Mouse (Mus musculus): ENCODE data around the gene Olfr1253. TPM values are rescaled to one million over a fixed set of nuclear protein-coding genes. Genes with fewer than 3 reads are reported as not detected.

The Olfr1253 gene
- total RNA-seq (2022) = not detected

DNA sequence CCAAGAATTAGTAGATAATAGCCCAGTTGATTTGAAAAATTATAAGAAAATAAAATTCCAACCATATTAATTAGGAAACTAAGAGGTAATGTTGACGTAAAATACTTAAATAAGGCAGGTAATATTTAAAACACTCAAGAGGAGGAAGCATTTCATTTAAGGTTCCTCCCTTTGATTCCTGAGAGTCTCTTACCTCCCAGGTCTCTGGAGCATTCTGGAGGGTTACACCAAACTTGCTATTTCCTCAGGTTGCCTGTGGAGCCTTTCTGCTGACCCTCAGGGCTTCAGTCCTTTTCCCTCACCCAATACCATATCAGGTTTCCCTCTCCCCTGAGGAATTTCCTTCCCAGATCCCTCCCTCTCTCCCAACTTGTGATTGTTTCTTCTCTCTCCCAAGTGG, at the start of gene Olfr1253:
Olfr1253 (minus strand) TSS at position 101 of the 400 bp plus-strand sequence.
- no peak for DNase-seq (ENCODE audit: low spot score in 2 of 2)

DNA sequence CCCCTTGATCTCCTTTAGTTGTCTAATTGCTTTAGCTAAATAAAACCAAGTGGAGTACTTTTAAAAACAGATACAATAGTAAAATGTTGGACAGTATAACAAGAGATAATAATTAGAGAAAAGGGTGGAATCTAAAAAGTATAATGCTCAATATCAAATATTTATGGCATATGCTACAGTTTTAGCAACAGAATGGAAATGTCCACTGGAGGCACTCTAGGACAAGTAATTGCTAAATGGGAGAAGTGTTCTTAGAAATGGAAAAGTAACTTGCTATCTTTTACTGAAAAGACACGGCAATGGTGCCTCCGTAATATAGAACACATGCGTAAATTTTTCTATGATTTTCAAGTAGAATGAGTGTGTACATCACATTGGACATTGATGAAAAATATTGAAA, 42.7 kb upstream of the Olfr1253 start:
- DNase-seq (ENCODE audit: low spot score in 2 of 2) = no peak

DNA sequence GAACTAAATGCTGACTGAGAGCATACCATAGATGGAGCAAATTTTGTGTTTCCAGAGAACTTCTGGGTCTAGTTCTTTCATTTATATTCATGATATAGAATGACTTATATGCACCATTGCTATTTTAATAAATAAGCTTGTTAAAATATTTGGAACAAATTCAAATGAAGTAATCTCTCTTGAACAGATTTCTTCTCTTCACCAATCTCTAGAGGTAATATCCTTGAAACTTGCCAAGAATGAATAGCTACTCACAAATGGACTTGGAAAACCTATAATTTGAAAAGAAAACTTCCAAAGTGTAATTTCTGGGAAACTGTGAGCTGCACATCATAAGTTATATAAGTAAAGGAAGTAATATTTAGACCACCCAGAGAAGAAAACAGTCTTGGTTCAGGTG, 36.6 kb upstream of the Olfr1253 start, which contains the start of gene Olfr1254:
Olfr1254 (minus strand) TSS at position 101 of the 400 bp plus-strand sequence.
- DNase-seq (ENCODE audit: low spot score in 2 of 2) = no peak

DNA sequence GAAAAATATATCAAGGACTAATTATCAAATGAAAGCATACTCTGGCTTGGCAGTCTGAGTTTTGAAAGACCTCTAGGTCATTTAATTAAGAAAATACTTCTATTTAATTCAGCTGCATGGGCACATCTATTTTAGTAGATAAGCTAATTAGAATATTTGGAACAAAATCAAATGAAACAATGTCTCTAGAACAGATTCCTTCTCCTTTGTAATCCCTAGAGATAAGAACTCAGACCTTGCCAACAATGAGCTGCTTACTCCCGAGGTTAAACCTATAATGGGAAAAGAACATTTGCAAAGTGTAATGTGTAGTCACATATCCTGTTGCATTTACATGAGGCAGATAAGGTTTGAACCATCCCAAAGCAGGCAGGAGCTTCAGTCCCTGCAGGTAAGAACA, 32.0 kb downstream of the Olfr1253 start, which contains the start of gene Olfr1252:
Olfr1252 (minus strand) TSS at position 101 of the 400 bp plus-strand sequence.
- DNase-seq (ENCODE audit: low spot score in 2 of 2) = no peak

Other genes starting within 250 kb of the Olfr1253 start
- not detected for gene Olfr1243, start 225.6 kb downstream of the Olfr1253 start, total RNA-seq (2022)
- not detected for gene Olfr1245, start 178.6 kb downstream of the Olfr1253 start, total RNA-seq (2022)
- gene Olfr1246, start 163.9 kb downstream of the Olfr1253 start, total RNA-seq (2022) = not detected
- gene Olfr1247, start 143.0 kb downstream of the Olfr1253 start, total RNA-seq (2022) = under 1 TPM in 1 of 4 experiments, not detected in 3; 0.09 TPM
- not detected for gene Olfr1248, start 138.8 kb downstream of the Olfr1253 start, total RNA-seq (2022)
- not detected for gene Olfr1249, start 122.1 kb downstream of the Olfr1253 start, total RNA-seq (2022)
- not detected for gene Olfr1250, start 95.6 kb downstream of the Olfr1253 start, total RNA-seq (2022)
- not detected for gene Olfr1251, start 85.2 kb downstream of the Olfr1253 start, total RNA-seq (2022)
- not detected for gene Olfr1252, start 32.1 kb downstream of the Olfr1253 start, total RNA-seq (2022)
- not detected for gene Olfr1254, start 36.5 kb upstream of the Olfr1253 start, total RNA-seq (2022)
- not detected for gene Olfr1255, start 55.0 kb upstream of the Olfr1253 start, total RNA-seq (2022)
- not detected for gene Olfr1256, start 84.5 kb upstream of the Olfr1253 start, total RNA-seq (2022)
- gene Olfr48, start 91.1 kb upstream of the Olfr1253 start, total RNA-seq (2022) = not detected
- not detected for gene Olfr1257, start 121.3 kb upstream of the Olfr1253 start, total RNA-seq (2022)
- gene Olfr1258, start 170.2 kb upstream of the Olfr1253 start, total RNA-seq (2022) = not detected
- gene Olfr1259, start 191.6 kb upstream of the Olfr1253 start, total RNA-seq (2022) = not detected
- not detected for gene Olfr1260, start 217.2 kb upstream of the Olfr1253 start, total RNA-seq (2022)
- gene Olfr1261, start 234.1 kb upstream of the Olfr1253 start, total RNA-seq (2022) = not detected
- not detected for gene Olfr1262, start 243.1 kb upstream of the Olfr1253 start, total RNA-seq (2022)

All from layer of hippocampus, adult 8-10 months (tissue).